Mouse (Mus musculus) hindbrain, postnatal 0 days (tissue): ENCODE measurements around the gene Arhgdib. TPM values are rescaled to one million over a fixed set of nuclear protein-coding genes. Genes with fewer than 3 reads are reported as not detected.

Source experiments
- ATAC-seq: fragments of 200-750 bp; cut with Nextera tagmentation; 2 replicates; pipeline ENCODE4 v1.8.0; 2017; ENCODE audit warnings: mild to moderate bottlenecking, moderate TSS enrichment, moderate library complexity
- DNase-seq: peaks from one replicate; pipeline ENCODE4 v3.0.0-alpha.2; 2015; ENCODE audit warnings: low spot score
- H3K27ac ChIP-seq: fragments of 300-500 bp; sonication (generic); 2 replicates; pipeline ENCODE4 v1.5.1; 2014; ENCODE audit warnings: mild to moderate bottlenecking
- H3K27me3 ChIP-seq: fragments of 300-500 bp; sonication (generic); 2 replicates; pipeline ENCODE4 v1.6.1; 2014; ENCODE audit warnings: low read length, mixed read lengths; ENCODE audit not compliant: insufficient read depth
- H3K36me3 ChIP-seq: fragments of 300-500 bp; sonication (generic); 2 replicates; pipeline ENCODE4 v1.6.1; 2014; ENCODE audit warnings: low read length, mixed read lengths; ENCODE audit not compliant: insufficient read depth
- H3K4me1 ChIP-seq: fragments of 300-500 bp; sonication (generic); 2 replicates; pipeline ENCODE4 v1.6.1; 2014; ENCODE audit warnings: antibody characterized with exemption, low read length, mixed read lengths; ENCODE audit not compliant: insufficient read depth
- H3K4me2 ChIP-seq: fragments of 300-500 bp; sonication (generic); 2 replicates; pipeline ENCODE4 v1.6.1; 2014; ENCODE audit warnings: low read depth, mild to moderate bottlenecking, low read length, moderate library complexity, mixed read lengths
- H3K4me3 ChIP-seq: fragments of 300-500 bp; sonication (generic); 2 replicates; pipeline ENCODE4 v1.5.1; 2014; ENCODE audit warnings: low read length
- H3K9ac ChIP-seq: fragments of 300-500 bp; sonication (generic); replicated peaks from 2 replicates; pipeline ENCODE4 v1.6.1; 2014; ENCODE audit warnings: mild to moderate bottlenecking, low read length, moderate library complexity, mixed read lengths
- H3K9me3 ChIP-seq: fragments of 300-500 bp; sonication (generic); 2 replicates; pipeline ENCODE4 v1.6.1; 2016; ENCODE audit warnings: low read length, mixed read lengths
- CTCF ChIP-seq: IDR thresholded peaks from 2 replicates; pipeline ENCODE4 v1.5.1; 2016; ENCODE audit warnings: antibody characterized with exemption, control low read depth, low read depth
- WGBS: fragments of 180-500 bp; shearing (Covaris S2); extraction: QIAGEN DNeasy Blood & Tissue Kit; methylation state at CpG from one replicate; pipeline ENCODE4 v1.1.7; 2014; 5-methylcytosine and 5-hydroxymethylcytosine counted together
- polyA plus RNA-seq: library from polyadenylated mRNA; unstranded; fragments of >200 nt; fragmentation: Nextera tagmentation; extraction: Ambion mirVana; gene quantifications from 2 replicates; pipeline ENCODE4 v1.2.1, GENCODE M21; 2015
- total RNA-seq: library from RNA; depleted of rRNA; stranded (reverse); fragments of >200 nt; gene quantifications from 2 replicates; pipeline ENCODE4 v1.2.3, GENCODE M21; 2014; rRNA removed

Arhgdib gene
- 7.2 and 12.8 TPM in 2 replicates for total RNA-seq
- 17.3 and 18.8 TPM in 2 replicates for polyA plus RNA-seq

GRCm38 (mm10) chr6:136941051-136942021 is at the start of gene Arhgdib:
Arhgdib (minus strand) TSS chr6:136941899.
- ATAC-seq, result no peak
- Histone ChIP-seq H3K4me1 (no peaks in the 10 kb centered on the region), H3K9me3 (no peaks in the 10 kb centered on the region), H3K4me3 (no peak within 1 kb of the TSS), H3K36me3 (no peaks in the 10 kb centered on the region), H3K4me2 (no peak within 1 kb of the TSS), H3K9ac (no peak within 1 kb of the TSS), H3K27me3 (no peaks in the 10 kb centered on the region), H3K27ac (peak within 1 kb of the TSS; percentile 22; the same call in 1 of the 2 replicates)
- 57% methylated on average over 12 of the region's 12 CpGs for WGBS
- TF ChIP-seq CTCF, result no peak
- DNase-seq, result no peak

- H3K9me3 ChIP-seq, result no peaks in the 10 kb centered on the region
- H3K4me3 ChIP-seq, result no peak overlapping the region
- no peak for TF ChIP-seq CTCF
- no peak overlapping the region for H3K27ac ChIP-seq
- WGBS, result 57% methylated on average over 8 of the region's 8 CpGs
- no peaks in the 10 kb centered on the region for H3K4me1 ChIP-seq
- no peaks in the 10 kb centered on the region for H3K36me3 ChIP-seq
- H3K9ac ChIP-seq, result no peak overlapping the region
- DNase-seq, result no peak
- no peak overlapping the region for H3K4me2 ChIP-seq
- no peak for ATAC-seq
- H3K27me3 ChIP-seq, result no peaks in the 10 kb centered on the region
Observed at GRCm38 (mm10) chr6:136990557-136990956, 48.9 kb upstream of the Arhgdib start.

GRCm38 (mm10) chr6:136989824-136990497 is 48.3 kb upstream of the Arhgdib start:
- Histone ChIP-seq H3K9ac (no peak overlapping the region), H3K4me1 (no peaks in the 10 kb centered on the region), H3K27me3 (no peaks in the 10 kb centered on the region), H3K36me3 (no peaks in the 10 kb centered on the region), H3K27ac (no peak overlapping the region), H3K9me3 (no peaks in the 10 kb centered on the region), H3K4me2 (no peak overlapping the region), H3K4me3 (no peak overlapping the region)
- WGBS, result 35% methylated on average over 11 of the region's 11 CpGs
- DNase-seq (no peak), ATAC-seq (no peak; the same call in 1 of the 2 replicates)
- no peak for TF ChIP-seq CTCF

- Histone ChIP-seq H3K9ac (no peak overlapping the region), H3K4me1 (no peaks in the 10 kb centered on the region), H3K9me3 (no peaks in the 10 kb centered on the region), H3K36me3 (no peaks in the 10 kb centered on the region), H3K4me2 (no peak overlapping the region), H3K4me3 (no peak overlapping the region), H3K27me3 (no peaks in the 10 kb centered on the region), H3K27ac (no peak overlapping the region)
- ATAC-seq (no peak), DNase-seq (no peak)
- no peak for TF ChIP-seq CTCF
- 89% methylated on average over 7 of the region's 7 CpGs for WGBS
Observed at GRCm38 (mm10) chr6:136988536-136989060, 46.9 kb upstream of the Arhgdib start.

GRCm38 (mm10) chr6:136986718-136987117 is 45.0 kb upstream of the Arhgdib start:
- Histone ChIP-seq H3K4me3 (no peak overlapping the region), H3K9me3 (no peaks in the 10 kb centered on the region), H3K27me3 (no peaks in the 10 kb centered on the region), H3K36me3 (no peaks in the 10 kb centered on the region), H3K9ac (no peak overlapping the region), H3K4me1 (no peaks in the 10 kb centered on the region), H3K27ac (no peak overlapping the region), H3K4me2 (no peak overlapping the region)
- WGBS, result 52% methylated on average over 11 of the region's 11 CpGs
- DNase-seq (peak; percentile 40), ATAC-seq (peak; percentile 69)
- TF ChIP-seq CTCF, result no peak

GRCm38 (mm10) chr6:136986019-136986418 is 44.3 kb upstream of the Arhgdib start:
- 61% methylated on average over 13 of the region's 13 CpGs for WGBS
- Histone ChIP-seq H3K4me2 (no peak overlapping the region), H3K36me3 (no peaks in the 10 kb centered on the region), H3K27ac (no peak overlapping the region), H3K4me1 (no peaks in the 10 kb centered on the region), H3K27me3 (no peaks in the 10 kb centered on the region), H3K4me3 (no peak overlapping the region), H3K9ac (no peak overlapping the region), H3K9me3 (no peaks in the 10 kb centered on the region)
- DNase-seq (no peak), ATAC-seq (no peak; the same call in 1 of the 2 replicates)
- TF ChIP-seq CTCF, result no peak
